ENCODE assay signal across 11 mouse cellular contexts in genomic region chr2:50943180-50943579, GRCm38 (mm10).
DNase-seq lines count a peak whose midpoint lies in the region; ATAC-seq and TF ChIP-seq lines count a peak whose summit lies in the region.
"Had no signal": no experiment of that assay in that cellular context is flagged by ENCODE, and none has a peak within 500 bp of the region (broad histone marks: within the 10 kb centered on the region; RNA-seq: fewer than 3 reads in every experiment).

No protein-coding gene starts in this region.

- no peaks in the 10 kb centered on the region for H3K79me2 ChIP-seq in CH12.LX (replicated peaks; ENCODE audit: control insufficient read depth, extremely low read depth, insufficient read depth, poor library complexity, severe bottlenecking)

- TF ChIP-seq CTCF in CH12.LX (conservative IDR thresholded peaks at IDR 0.05 in 1 of 2, IDR thresholded peaks at IDR 0.05 in 1 of 2; ENCODE audit: low read depth in 2 of 2, low read length in 2 of 2) = no peak
- no peak for TF ChIP-seq CTCF in lung, postnatal 0 days (IDR thresholded peaks at IDR 0.05)

- no peak for TF ChIP-seq POLR2A in CH12.LX (IDR thresholded peaks at IDR 0.05; ENCODE audit: low read depth, low read length)

- H3K9ac ChIP-seq in CH12.LX (ENCODE audit: insufficient read depth, low read depth) = no peak overlapping the region
- no peak overlapping the region for H3K9ac ChIP-seq in lung, postnatal 0 days (replicated peaks; ENCODE audit: low read depth)

- H3K9me3 ChIP-seq in CH12.LX (replicated peaks; ENCODE audit: low read length) = no peaks in the 10 kb centered on the region
- H3K9me3 ChIP-seq in lung, postnatal 0 days (ENCODE audit: low read length) = no peaks in the 10 kb centered on the region

- no peak overlapping the region for H3K27ac ChIP-seq in CH12.LX (ENCODE audit: insufficient read depth, low read depth)
- H3K27ac ChIP-seq in lung, postnatal 0 days (ENCODE audit: low read length) = no peak overlapping the region

- no peak for TF ChIP-seq RAD21 in CH12.LX (IDR thresholded peaks at IDR 0.05; ENCODE audit: low read depth, low read length)

- peak overlapping the region in 1 of 3 experiments; percentile 12 for H3K4me3 ChIP-seq in CH12.LX (replicated peaks in 1 of 3; ENCODE audit: low read depth in 2 of 3, low read length in 2 of 3, poor library complexity in 1 of 3)
- no peak overlapping the region for H3K4me3 ChIP-seq in lung, postnatal 0 days (ENCODE audit: low read depth, low read length)

- peak overlapping the region; percentile 90 for H3K4me2 ChIP-seq in CH12.LX (ENCODE audit: insufficient read depth, low read depth, poor library complexity, severe bottlenecking)
- no peak overlapping the region for H3K4me2 ChIP-seq in lung, postnatal 0 days (replicated peaks; ENCODE audit: low read depth, low read length)
- H3K4me2 ChIP-seq: liver, embryonic 11.5 days had no signal

- in situ Hi-C loops in CH12.LX (cut with MboI; ENCODE audit: low pct_ligation_motif_present, low pct_unique_long_range_greater_than_20kb, low sequenced_read_pairs) = no loop called here

- peaks cover 2 to 8% of the 10 kb centered on the region in 2 experiments; a peak in 2 of 4 replicates for H3K4me1 ChIP-seq in CH12.LX (ENCODE audit: control insufficient read depth in 1 of 2, insufficient read depth in 2 of 2)
- H3K4me1 ChIP-seq in lung, postnatal 0 days (ENCODE audit: insufficient read depth, low read depth, low read length) = no peaks in the 10 kb centered on the region

- peak; percentile 77 for ATAC-seq in lung, postnatal 0 days
- ATAC-seq: forebrain, embryonic 16.5 days; inflammation-experienced regulatory T-cells, adult 6 months had no signal

- WGBS in lung, postnatal 0 days = 56% methylated on average over 15 of the region's 15 CpGs

- DNase-seq in embryo, embryonic 11 days = peak; percentile 44
- no peak for DNase-seq in embryo, embryonic 9.5 days (ENCODE audit: extremely low spot score)
- peak; percentile 53 for DNase-seq in CH12.LX (ENCODE audit: extremely low read depth)
- peak; percentile 40 to 63 for DNase-seq in gastrocnemius, postnatal 4 days (ENCODE audit: low spot score in 2 of 2)
- peak; percentile 81 for DNase-seq in lung, postnatal 0 days (ENCODE audit: low spot score)
- no peak for DNase-seq in left cerebral cortex, adult 9 months (ENCODE audit: low spot score in 2 of 2)
- no peak for DNase-seq in right cerebral cortex, postnatal 14 days
- DNase-seq in layer of hippocampus, adult 9-10 months (ENCODE audit: low spot score) = no peak

- H3K27me3 ChIP-seq in CH12.LX (replicated peaks) = no peaks in the 10 kb centered on the region
- H3K27me3 ChIP-seq in lung, postnatal 0 days (replicated peaks; ENCODE audit: insufficient read depth, low read length) = no peaks in the 10 kb centered on the region

- no peaks in the 10 kb centered on the region for H3K36me3 ChIP-seq in CH12.LX (replicated peaks in 1 of 2; ENCODE audit: control insufficient read depth in 1 of 2, insufficient read depth in 1 of 2, low read length in 1 of 2)
- H3K36me3 ChIP-seq in lung, postnatal 0 days (ENCODE audit: insufficient read depth, low read length) = no peaks in the 10 kb centered on the region

- peak; percentile 70 for TF ChIP-seq EP300 in CH12.LX (IDR thresholded peaks at IDR 0.05; ENCODE audit: low read length)
- TF ChIP-seq EP300 in lung, postnatal 0 days (IDR thresholded peaks at IDR 0.05) = no peak

- dilution Hi-C loops in CH12.LX (cut with MboI; ENCODE audit: extremely low pct_ligation_motif_present, extremely low pct_unique_long_range_greater_than_20kb, low sequenced_read_pairs) = no loop called here

TF ChIP-seq in CH12.LX, 34 proteins besides CTCF, POLR2A, EP300 and RAD21:
- TF ChIP-seq TCF12 (IDR thresholded peaks at IDR 0.05; ENCODE audit: low read depth, low read length) (no peak), ZC3H11A (IDR thresholded peaks at IDR 0.05; ENCODE audit: low read depth, low read length) (no peak), HCFC1 (IDR thresholded peaks at IDR 0.05; ENCODE audit: low read depth, low read length) (no peak), GABPA (IDR thresholded peaks at IDR 0.05; ENCODE audit: insufficient replicate concordance, low read depth, low read length) (no peak), NRF1 (IDR thresholded peaks at IDR 0.05; ENCODE audit: low read depth, low read length) (no peak), MYC (IDR thresholded peaks at IDR 0.05; ENCODE audit: low read depth, low read length) (no peak), ZKSCAN1 (IDR thresholded peaks at IDR 0.05; ENCODE audit: borderline replicate concordance, low read depth, low read length) (no peak), SMC3 (IDR thresholded peaks at IDR 0.05; ENCODE audit: low read depth, low read length) (no peak), ELF1 (IDR thresholded peaks at IDR 0.05; ENCODE audit: low read depth, low read length) (peak; percentile 54; the same call in 1 of the 2 replicates), SIN3A (IDR thresholded peaks at IDR 0.05; ENCODE audit: low read length) (0 out of 2 replicates have a peak, but pooled peaks have one; percentile 19), IRF4 (IDR thresholded peaks at IDR 0.05; ENCODE audit: low read depth, low read length) (peak; percentile 45; the same call in 1 of the 2 replicates), PAX5 (IDR thresholded peaks at IDR 0.05; ENCODE audit: low read length) (no peak), NELFE (IDR thresholded peaks at IDR 0.05; ENCODE audit: low read depth, low read length) (no peak), MXI1 (IDR thresholded peaks at IDR 0.05; ENCODE audit: low read depth, low read length) (no peak), BHLHE40 (IDR thresholded peaks at IDR 0.05; ENCODE audit: low read depth, low read length) (peak; percentile 61)

Comparison
In these comparisons a context has a peak if more than half of its experiments do, and no peak if none do; other contexts are left out.
1. DNase-seq: peak in embryo, embryonic 11 days (single experiment), CH12.LX (single experiment), gastrocnemius, postnatal 4 days (2 of 2) and lung, postnatal 0 days (single experiment); none in embryo, embryonic 9.5 days (single experiment), left cerebral cortex, adult 9 months (0 of 2), right cerebral cortex, postnatal 14 days (single experiment) and layer of hippocampus, adult 9-10 months (single experiment).